Mouse (Mus musculus): ENCODE results near the gene Sox6. TPM values are rescaled to one million over a fixed set of nuclear protein-coding genes. Genes with fewer than 3 reads are reported as not detected.

Gene Sox6
- total RNA-seq, 2 experiments from 2014 or later = 24.3 to 31.0 TPM

- H3K4me3 ChIP-seq = no peak overlapping the region
- TF ChIP-seq CTCF (conservative IDR thresholded peaks at IDR 0.05) = no peak
- DNase-seq (ENCODE audit: low spot score in 2 of 2) = peak; percentile 61 to 72
Observed at GRCm38 (mm10) chr7:115966181-115966580, 72.4 kb downstream of the Sox6 start.

GRCm38 (mm10) chr7:115953046-115953445 is 85.5 kb downstream of the Sox6 start:
- no peak overlapping the region for H3K27ac ChIP-seq
- DNase-seq (ENCODE audit: low spot score in 2 of 2) = no peak
- H3K4me3 ChIP-seq = no peak overlapping the region
- TF ChIP-seq CTCF (conservative IDR thresholded peaks at IDR 0.05) = no peak

More at GRCm38 (mm10) chr7:115966181-115966580, 72.4 kb downstream of the Sox6 start:
- no peak overlapping the region for H3K27ac ChIP-seq

- Histone ChIP-seq H3K4me3 (no peak overlapping the region), H3K27ac (no peak overlapping the region)
- DNase-seq (ENCODE audit: low spot score in 2 of 2) = no peak
- no peak for TF ChIP-seq CTCF (conservative IDR thresholded peaks at IDR 0.05)
Observed at GRCm38 (mm10) chr7:115952235-115952634, 86.4 kb downstream of the Sox6 start.

GRCm38 (mm10) chr7:115951689-115952088 is 86.9 kb downstream of the Sox6 start:
- TF ChIP-seq CTCF (conservative IDR thresholded peaks at IDR 0.05) = no peak
- H3K4me3 ChIP-seq = no peak overlapping the region
- DNase-seq (ENCODE audit: low spot score in 2 of 2) = no peak
- H3K27ac ChIP-seq = no peak overlapping the region

GRCm38 (mm10) chr7:115947916-115948315 is 90.7 kb downstream of the Sox6 start:
- no peak overlapping the region for H3K27ac ChIP-seq
- H3K4me3 ChIP-seq = no peak overlapping the region
- TF ChIP-seq CTCF (conservative IDR thresholded peaks at IDR 0.05) = no peak
- no peak for DNase-seq (ENCODE audit: low spot score in 2 of 2)

GRCm38 (mm10) chr7:115946559-115946958 is 92.0 kb downstream of the Sox6 start:
- no peak for DNase-seq (ENCODE audit: low spot score in 2 of 2)
- H3K4me3 ChIP-seq = no peak overlapping the region
- no peak for TF ChIP-seq CTCF (conservative IDR thresholded peaks at IDR 0.05)
- no peak overlapping the region for H3K27ac ChIP-seq

- Histone ChIP-seq H3K4me3 (no peak overlapping the region), H3K27ac (no peak overlapping the region)
- DNase-seq (ENCODE audit: low spot score in 2 of 2) = no peak
- TF ChIP-seq CTCF (conservative IDR thresholded peaks at IDR 0.05) = no peak
Observed at GRCm38 (mm10) chr7:115945516-115945915, 93.1 kb downstream of the Sox6 start.

- Histone ChIP-seq H3K4me3 (no peak overlapping the region), H3K27ac (peak overlapping the region; percentile 4; the same call in 1 of the 2 replicates)
- TF ChIP-seq CTCF (conservative IDR thresholded peaks at IDR 0.05) = no peak
- DNase-seq (ENCODE audit: low spot score in 2 of 2) = no peak
Observed at GRCm38 (mm10) chr7:115944250-115944649, 94.3 kb downstream of the Sox6 start.

- no peak for DNase-seq (ENCODE audit: low spot score in 2 of 2)
- Histone ChIP-seq H3K27ac (no peak overlapping the region), H3K4me3 (no peak overlapping the region)
- no peak for TF ChIP-seq CTCF (conservative IDR thresholded peaks at IDR 0.05)
Observed at GRCm38 (mm10) chr7:115941766-115942165, 96.8 kb downstream of the Sox6 start.

GRCm38 (mm10) chr7:115939292-115939691 is 99.3 kb downstream of the Sox6 start:
- no peak overlapping the region for H3K4me3 ChIP-seq
- no peak for DNase-seq (ENCODE audit: low spot score in 2 of 2)
- no peak for TF ChIP-seq CTCF (conservative IDR thresholded peaks at IDR 0.05)
- no peak overlapping the region for H3K27ac ChIP-seq

GRCm38 (mm10) chr7:115936908-115937307 is 101.7 kb downstream of the Sox6 start:
- TF ChIP-seq CTCF (conservative IDR thresholded peaks at IDR 0.05) = no peak
- no peak overlapping the region for H3K4me3 ChIP-seq
- no peak for DNase-seq (ENCODE audit: low spot score in 2 of 2)
- no peak overlapping the region for H3K27ac ChIP-seq

GRCm38 (mm10) chr7:115915338-115915737 is 123.3 kb downstream of the Sox6 start:
- Histone ChIP-seq H3K4me3 (no peak overlapping the region), H3K27ac (no peak overlapping the region)
- DNase-seq (ENCODE audit: low spot score in 2 of 2) = no peak
- TF ChIP-seq CTCF (conservative IDR thresholded peaks at IDR 0.05) = no peak

GRCm38 (mm10) chr7:115910313-115910712 is 128.3 kb downstream of the Sox6 start:
- no peak for DNase-seq (ENCODE audit: low spot score in 2 of 2)
- H3K4me3 ChIP-seq = no peak overlapping the region
- TF ChIP-seq CTCF (conservative IDR thresholded peaks at IDR 0.05) = no peak
- no peak overlapping the region for H3K27ac ChIP-seq

- Histone ChIP-seq H3K27ac (no peak overlapping the region), H3K4me3 (no peak overlapping the region)
- no peak for DNase-seq (ENCODE audit: low spot score in 2 of 2)
- no peak for TF ChIP-seq CTCF (conservative IDR thresholded peaks at IDR 0.05)
Observed at GRCm38 (mm10) chr7:115904798-115905207, 133.8 kb downstream of the Sox6 start.

All from layer of hippocampus, adult 2 months (tissue).